Mouse (Mus musculus): ENCODE measurements around the gene Thsd7b. TPM values are rescaled to one million over a fixed set of nuclear protein-coding genes. Genes with fewer than 3 reads are reported as not detected.
"Not testable (repeated sequence)": the region's sequence is repeated elsewhere in the genome, so short reads cannot be mapped to it uniquely, and the experiment has no call there.

Gene Thsd7b
- polyA plus RNA-seq, 1 experiment from 2014 or later, result 14.3 TPM

DNA sequence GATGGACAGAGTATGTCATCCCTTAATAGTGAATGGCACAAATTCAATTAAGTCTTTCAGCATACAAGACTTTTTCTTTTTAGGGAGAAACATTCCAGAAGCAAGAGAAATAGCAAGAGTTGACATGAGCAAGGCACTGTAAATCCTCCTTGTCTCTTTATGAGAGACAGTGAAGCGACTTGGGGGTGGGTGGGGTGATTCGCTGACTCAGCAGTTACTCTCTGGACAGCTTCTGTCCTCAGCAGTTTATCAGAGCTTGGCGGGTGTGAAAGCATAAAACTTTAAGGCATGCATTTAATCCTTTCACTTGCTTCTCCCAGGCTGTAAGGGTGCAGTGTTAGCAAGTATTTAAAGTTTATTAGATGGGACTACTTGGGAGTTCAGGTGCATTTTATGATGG, 812.1 kb downstream of the Thsd7b start:
- H3K4me2 ChIP-seq, result no peak overlapping the region
- H3K27ac ChIP-seq, result no peak overlapping the region
- 73% methylated on average over 3 of the region's 3 CpGs for WGBS

DNA sequence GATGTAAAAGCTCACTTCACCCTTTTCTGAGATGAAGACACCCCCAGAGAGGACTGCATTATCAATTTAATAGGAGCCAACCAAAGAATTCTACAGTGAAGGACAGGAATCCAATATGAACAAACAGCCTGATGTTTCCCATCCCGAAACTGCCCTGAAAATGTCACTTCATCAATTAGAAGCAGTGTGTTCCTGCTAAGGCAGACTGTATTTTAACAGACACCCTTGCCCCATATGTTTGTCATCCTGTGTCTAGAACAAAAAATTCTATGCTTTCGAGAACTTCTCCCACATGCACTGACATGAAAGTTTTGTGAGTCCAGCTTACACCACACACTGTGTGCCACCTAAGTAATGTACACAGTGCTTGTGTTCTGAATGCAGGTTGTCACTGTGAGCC, 812.8 kb downstream of the Thsd7b start:
- ATAC-seq (replicated peaks), result no peak
- no peaks in the 10 kb centered on the region for H3K36me3 ChIP-seq (replicated peaks)
- H3K4me2 ChIP-seq, result no peak overlapping the region
- no peak overlapping the region for H3K9ac ChIP-seq
- WGBS, result 85% methylated on average over 2 of the region's 2 CpGs
- no peaks in the 10 kb centered on the region for H3K27me3 ChIP-seq (replicated peaks)
- H3K4me1 ChIP-seq, result no peaks in the 10 kb centered on the region
- no peaks in the 10 kb centered on the region for H3K9me3 ChIP-seq
- H3K4me3 ChIP-seq, result no peak overlapping the region
- H3K27ac ChIP-seq, result no peak overlapping the region

More for the DNA sequence above, 812.1 kb downstream of the Thsd7b start:
- no peak for ATAC-seq (replicated peaks)
- Histone ChIP-seq H3K36me3 (replicated peaks) (no peaks in the 10 kb centered on the region), H3K4me3 (no peak overlapping the region), H3K9ac (no peak overlapping the region), H3K9me3 (no peaks in the 10 kb centered on the region), H3K4me1 (no peaks in the 10 kb centered on the region), H3K27me3 (replicated peaks) (no peaks in the 10 kb centered on the region)

DNA sequence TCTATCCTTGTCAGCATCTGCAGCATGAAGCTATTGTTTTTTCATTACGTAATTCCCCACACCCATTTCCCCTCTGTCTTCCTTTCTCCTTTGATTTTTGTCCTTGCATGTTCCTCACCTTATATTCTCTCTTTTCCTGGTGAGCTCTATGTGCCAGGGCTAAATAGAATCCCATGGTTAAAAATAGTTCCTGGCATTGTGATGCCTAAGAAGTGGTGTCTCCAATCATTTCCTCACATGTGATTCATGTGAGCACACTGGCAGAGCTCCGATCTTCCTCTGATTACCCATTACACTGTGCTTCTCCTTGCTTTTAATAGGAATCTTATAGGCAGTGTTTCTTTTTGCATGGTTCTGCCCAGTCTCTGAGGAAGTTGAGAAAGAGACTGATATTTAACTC, 826.1 kb downstream of the Thsd7b start:
- Histone ChIP-seq H3K27me3 (replicated peaks) (no peaks in the 10 kb centered on the region), H3K36me3 (replicated peaks) (no peaks in the 10 kb centered on the region), H3K9ac (no peak overlapping the region), H3K4me2 (no peak overlapping the region), H3K4me1 (no peaks in the 10 kb centered on the region), H3K27ac (no peak overlapping the region), H3K4me3 (no peak overlapping the region), H3K9me3 (no peaks in the 10 kb centered on the region)
- 87% methylated on average over 2 of the region's 2 CpGs for WGBS
- ATAC-seq (replicated peaks), result no peak

- no peak overlapping the region for H3K9ac ChIP-seq
- ATAC-seq (replicated peaks), result no peak
- WGBS, result 93% methylated on average over 1 of the region's 1 CpGs
- H3K4me1 ChIP-seq, result no peaks in the 10 kb centered on the region
- no peaks in the 10 kb centered on the region for H3K27me3 ChIP-seq (replicated peaks)
- H3K9me3 ChIP-seq, result no peaks in the 10 kb centered on the region
- H3K4me3 ChIP-seq, result no peak overlapping the region
- H3K36me3 ChIP-seq (replicated peaks), result no peaks in the 10 kb centered on the region
- no peak overlapping the region for H3K4me2 ChIP-seq
- no peak overlapping the region for H3K27ac ChIP-seq
Measured at GRCm38 (mm10) chr1:130112580-130113314, 839.6 kb downstream of the Thsd7b start.

DNA sequence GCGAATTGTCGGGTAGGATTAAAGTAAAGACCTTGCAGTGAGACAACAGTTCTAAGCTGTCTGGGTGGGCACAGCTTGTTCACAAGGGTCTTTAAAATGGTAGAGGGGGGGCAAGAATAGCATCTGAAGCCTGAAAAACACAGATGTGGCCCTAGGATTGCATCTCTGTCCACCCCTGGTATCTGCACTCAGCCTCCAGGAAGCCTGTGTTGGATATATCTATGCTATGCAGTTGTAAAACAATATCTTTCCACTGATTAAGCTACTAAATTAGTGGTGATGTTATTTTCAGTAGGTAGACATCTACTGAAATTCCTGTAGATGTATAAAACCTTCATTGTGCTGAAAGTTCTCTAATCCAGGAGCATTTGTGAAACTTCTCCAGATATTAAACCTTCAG, 840.4 kb downstream of the Thsd7b start:
- Histone ChIP-seq H3K4me1 (no peaks in the 10 kb centered on the region), H3K27me3 (replicated peaks) (no peaks in the 10 kb centered on the region), H3K27ac (no peak overlapping the region), H3K4me2 (no peak overlapping the region), H3K9ac (no peak overlapping the region), H3K9me3 (no peaks in the 10 kb centered on the region), H3K36me3 (replicated peaks) (no peaks in the 10 kb centered on the region), H3K4me3 (no peak overlapping the region)
- 92% methylated on average over 2 of the region's 2 CpGs for WGBS
- ATAC-seq (replicated peaks), result no peak

GRCm38 (mm10) chr1:130130901-130131300, 857.8 kb downstream of the Thsd7b start:
- WGBS, result 88% methylated on average over 3 of the region's 3 CpGs
- no peak for ATAC-seq (replicated peaks)
- Histone ChIP-seq H3K4me3 (no peak overlapping the region), H3K9me3 (no peaks in the 10 kb centered on the region), H3K27me3 (replicated peaks) (no peaks in the 10 kb centered on the region), H3K9ac (no peak overlapping the region), H3K4me2 (no peak overlapping the region), H3K27ac (no peak overlapping the region), H3K36me3 (replicated peaks) (no peaks in the 10 kb centered on the region), H3K4me1 (no peaks in the 10 kb centered on the region)

DNA sequence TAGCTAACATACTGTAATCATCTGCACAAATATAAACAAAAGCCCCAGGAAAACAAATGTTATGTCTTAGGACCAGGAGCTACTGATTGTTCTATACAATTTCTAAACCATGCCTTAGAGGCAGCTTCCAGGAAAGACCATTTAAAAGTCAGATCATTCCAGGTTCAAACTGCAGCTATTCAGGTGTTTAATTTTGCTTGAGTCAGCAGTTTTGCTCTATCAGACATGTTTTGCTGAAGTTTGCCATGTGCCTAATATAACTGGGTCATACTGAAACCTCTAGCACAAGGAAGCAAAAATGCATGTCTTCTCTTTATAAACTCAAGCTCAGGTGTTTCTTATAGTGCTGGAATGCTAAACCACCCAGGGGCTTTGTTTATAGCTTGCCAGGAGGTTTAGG, 893.1 kb downstream of the Thsd7b start:
- H3K9ac ChIP-seq, result no peak overlapping the region
- H3K9me3 ChIP-seq, result no peaks in the 10 kb centered on the region
- H3K4me1 ChIP-seq, result peaks cover 7% of the 10 kb centered on the region
- no peaks in the 10 kb centered on the region for H3K36me3 ChIP-seq (replicated peaks)
- ATAC-seq (replicated peaks), result no peak
- no peak overlapping the region for H3K27ac ChIP-seq
- H3K4me2 ChIP-seq, result no peak overlapping the region
- H3K27me3 ChIP-seq (replicated peaks), result no peaks in the 10 kb centered on the region
- no peak overlapping the region for H3K4me3 ChIP-seq

GRCm38 (mm10) chr1:130167260-130167659, 894.2 kb downstream of the Thsd7b start:
- Histone ChIP-seq H3K27me3 (replicated peaks) (no peaks in the 10 kb centered on the region), H3K27ac (no peak overlapping the region), H3K9ac (no peak overlapping the region), H3K4me1 (peaks cover 7% of the 10 kb centered on the region), H3K9me3 (no peaks in the 10 kb centered on the region), H3K36me3 (replicated peaks) (no peaks in the 10 kb centered on the region), H3K4me2 (no peak overlapping the region), H3K4me3 (no peak overlapping the region)
- 71% methylated on average over 2 of the region's 2 CpGs for WGBS
- no peak for ATAC-seq (replicated peaks)

- no peaks in the 10 kb centered on the region for H3K27me3 ChIP-seq (replicated peaks)
- no peaks in the 10 kb centered on the region for H3K9me3 ChIP-seq
- no peaks in the 10 kb centered on the region for H3K36me3 ChIP-seq (replicated peaks)
- 29% methylated on average over 6 of the region's 6 CpGs for WGBS
- H3K4me1 ChIP-seq, result peaks cover 7% of the 10 kb centered on the region
- no peak overlapping the region for H3K4me3 ChIP-seq
- H3K27ac ChIP-seq, result peak overlapping the region; percentile 13; the same call in 1 of the 2 replicates
- H3K4me2 ChIP-seq, result no peak overlapping the region
- no peak overlapping the region for H3K9ac ChIP-seq
- ATAC-seq (replicated peaks), result 0 out of 2 replicates have a peak, but pooled peaks have one; percentile 56
Measured at GRCm38 (mm10) chr1:130169875-130170274, 896.8 kb downstream of the Thsd7b start.

GRCm38 (mm10) chr1:130170290-130170689, 897.2 kb downstream of the Thsd7b start:
- H3K9me3 ChIP-seq, result no peaks in the 10 kb centered on the region
- H3K36me3 ChIP-seq (replicated peaks), result no peaks in the 10 kb centered on the region
- ATAC-seq (replicated peaks), result 0 out of 2 replicates have a peak, but pooled peaks have one; percentile 73
- WGBS, result 12% methylated on average over 1 of the region's 1 CpGs
- no peak overlapping the region for H3K9ac ChIP-seq
- peaks cover 7% of the 10 kb centered on the region for H3K4me1 ChIP-seq
- no peak overlapping the region for H3K4me2 ChIP-seq
- H3K27ac ChIP-seq, result 0 out of 2 replicates have a peak overlapping the region, but pooled peaks have one; percentile 13
- no peak overlapping the region for H3K4me3 ChIP-seq
- H3K27me3 ChIP-seq (replicated peaks), result no peaks in the 10 kb centered on the region

DNA sequence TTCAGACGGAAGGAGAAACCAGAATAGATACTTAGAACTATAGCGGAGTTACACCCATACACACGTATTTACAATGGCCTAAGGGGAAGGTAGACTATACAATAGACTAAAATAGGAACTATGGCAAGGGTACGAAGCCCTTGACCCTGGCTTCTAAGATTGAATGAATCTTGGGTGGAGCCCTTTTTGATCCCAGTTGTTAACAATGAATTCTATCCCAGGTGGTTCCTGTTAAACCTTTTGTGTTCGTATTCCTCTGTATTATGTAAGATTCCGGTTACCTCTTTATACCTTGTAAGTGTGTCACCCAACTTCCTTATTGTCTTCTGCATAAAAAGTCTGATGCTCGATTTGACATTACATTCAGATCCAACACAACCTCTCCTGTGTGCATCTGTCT, 913.7 kb downstream of the Thsd7b start:
- not testable (repeated sequence) for H3K4me1 ChIP-seq; H3K4me3 ChIP-seq; H3K36me3 ChIP-seq (replicated peaks); H3K9me3 ChIP-seq; H3K4me2 ChIP-seq; H3K27ac ChIP-seq; H3K9ac ChIP-seq; H3K27me3 ChIP-seq (replicated peaks); ATAC-seq (replicated peaks)
- WGBS, result 92% methylated on average over 7 of the region's 7 CpGs

DNA sequence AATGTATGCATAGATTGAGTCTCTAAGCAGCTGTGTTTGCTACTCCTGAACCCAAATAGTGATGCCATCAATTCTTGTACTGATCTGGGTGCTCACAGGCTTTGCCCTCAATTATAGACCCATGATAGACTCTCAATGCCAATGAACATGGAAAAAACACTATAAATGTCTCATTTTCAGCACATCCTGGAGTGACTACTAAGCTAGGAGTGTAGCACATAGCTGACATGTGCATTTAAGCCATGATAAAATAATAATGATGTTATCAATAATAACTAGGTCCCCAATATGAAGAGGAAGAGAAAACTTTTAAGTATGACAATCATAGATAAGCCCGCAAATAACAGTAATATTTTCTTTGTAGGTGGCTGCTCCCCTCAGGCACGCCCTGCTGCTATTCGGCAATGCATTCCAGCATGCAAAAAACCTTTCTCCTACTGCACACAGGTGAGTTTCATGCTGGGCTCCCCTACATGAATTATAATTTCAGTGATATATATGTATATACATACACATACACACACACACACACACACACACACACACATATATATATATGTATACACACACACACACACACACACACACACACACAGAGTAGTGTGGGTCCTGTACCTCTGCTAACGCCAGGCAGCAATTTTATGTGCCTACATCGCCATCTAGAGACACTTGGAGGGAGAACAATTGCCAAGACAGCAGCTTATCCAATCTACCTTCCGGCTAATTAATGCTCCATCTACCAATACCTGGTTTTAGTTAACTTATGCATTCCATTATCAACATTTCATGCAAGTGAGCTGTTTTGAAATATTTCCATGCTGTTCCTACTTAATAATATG, 919.3 kb downstream of the Thsd7b start:
- H3K27ac ChIP-seq, result no peak overlapping the region
- no peak overlapping the region for H3K9ac ChIP-seq
- no peak overlapping the region for H3K4me3 ChIP-seq
- 42% methylated on average over 6 of the region's 6 CpGs for WGBS
- no peaks in the 10 kb centered on the region for H3K27me3 ChIP-seq (replicated peaks)
- H3K4me1 ChIP-seq, result 0 out of 2 replicates have a peak, but pooled peaks cover 4% of the 10 kb centered on the region
- peak; percentile 89 for ATAC-seq (replicated peaks)
- no peaks in the 10 kb centered on the region for H3K36me3 ChIP-seq (replicated peaks)
- H3K9me3 ChIP-seq, result no peaks in the 10 kb centered on the region
- H3K4me2 ChIP-seq, result no peak overlapping the region

Data from midbrain, embryonic 15.5 days (tissue).